Mouse (Mus musculus): ENCODE results near the gene Asgr2.

DNA sequence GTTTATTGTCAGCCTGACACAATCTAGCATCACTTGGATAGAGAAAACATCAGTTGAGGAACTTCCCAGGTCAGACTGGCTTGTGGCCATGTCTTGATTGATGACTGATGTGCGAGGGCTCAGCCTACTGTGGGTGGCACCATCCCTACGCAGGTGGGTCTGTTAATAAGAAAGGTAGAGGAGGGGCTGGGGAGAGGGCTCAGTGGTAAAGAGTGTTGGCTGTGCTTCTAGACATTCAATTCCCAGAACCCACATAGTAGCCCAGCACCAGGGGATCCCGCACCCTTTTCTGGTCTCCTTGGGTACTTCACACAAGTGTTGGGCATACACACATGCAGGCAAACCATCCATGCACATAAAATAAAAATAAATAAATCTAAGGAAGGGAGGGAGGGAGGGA is 23.5 kb downstream of the Asgr2 start:
- TF ChIP-seq EP300 (IDR thresholded peaks at IDR 0.05; ENCODE audit: insufficient read depth, low read depth, low read length) (no peak), POLR2A (IDR thresholded peaks at IDR 0.05; ENCODE audit: insufficient read depth, low read depth, low read length) (no peak), CTCF (IDR thresholded peaks at IDR 0.05) (no peak)

All from heart, adult 2 months (tissue).